Mouse (Mus musculus): ENCODE measurements at regions not wholly inside any gene's neighbourhood (a gene's known extent, or its start where the extent isn't known, plus 50 kb on each side); places are given as distances from the start of the nearest gene placed in this dataset.
A peak's percentile ranks its signal among the peaks of the same experiment; 100 is the strongest.

- Histone ChIP-seq H3K4me1 (replicated peaks; ENCODE audit: low read depth, low read length) (no peaks in the 10 kb centered on the region), H3K36me3 (ENCODE audit: insufficient read depth, low read length) (no peaks in the 10 kb centered on the region), H3K9me3 (ENCODE audit: low read length) (no peaks in the 10 kb centered on the region), H3K27me3 (ENCODE audit: insufficient read depth, low read length) (no peaks in the 10 kb centered on the region), H3K4me3 (replicated peaks; ENCODE audit: low read length) (no peak overlapping the region)
- TF ChIP-seq NANOG (IDR thresholded peaks at IDR 0.05; ENCODE audit: borderline replicate concordance, low read length): no peak
- no peak for TF ChIP-seq POU5F1 (IDR thresholded peaks at IDR 0.05; ENCODE audit: borderline replicate concordance, low read length)
- TF ChIP-seq CTCF (conservative IDR thresholded peaks at IDR 0.05; ENCODE audit: low read length): no peak
Observed at GRCm38 (mm10) chr11:63679491-63679890, 242.6 kb downstream of the Hs3st3b1 start.

GRCm38 (mm10) chr11:63684228-63684980, 237.7 kb downstream of the Hs3st3b1 start:
- no peaks in the 10 kb centered on the region for H3K9me3 ChIP-seq (ENCODE audit: low read length)
- no peaks in the 10 kb centered on the region for H3K36me3 ChIP-seq (ENCODE audit: insufficient read depth, low read length)
- H3K27me3 ChIP-seq (ENCODE audit: insufficient read depth, low read length): 0 out of 2 replicates have a peak, but pooled peaks cover 3% of the 10 kb centered on the region
- TF ChIP-seq NANOG (IDR thresholded peaks at IDR 0.05; ENCODE audit: borderline replicate concordance, low read length) (no peak), POU5F1 (IDR thresholded peaks at IDR 0.05; ENCODE audit: borderline replicate concordance, low read length) (no peak), CTCF (conservative IDR thresholded peaks at IDR 0.05; ENCODE audit: low read length) (no peak)
- no peaks in the 10 kb centered on the region for H3K4me1 ChIP-seq (replicated peaks; ENCODE audit: low read depth, low read length)
- H3K4me3 ChIP-seq (replicated peaks; ENCODE audit: low read length): no peak overlapping the region

GRCm38 (mm10) chr11:63691041-63691440, 231.0 kb downstream of the Hs3st3b1 start:
- Histone ChIP-seq H3K36me3 (ENCODE audit: insufficient read depth, low read length) (no peaks in the 10 kb centered on the region), H3K9me3 (ENCODE audit: low read length) (no peaks in the 10 kb centered on the region), H3K4me1 (replicated peaks; ENCODE audit: low read depth, low read length) (no peaks in the 10 kb centered on the region), H3K27me3 (ENCODE audit: insufficient read depth, low read length) (0 out of 2 replicates have a peak, but pooled peaks cover 5% of the 10 kb centered on the region), H3K4me3 (replicated peaks; ENCODE audit: low read length) (no peak overlapping the region)
- TF ChIP-seq NANOG (IDR thresholded peaks at IDR 0.05; ENCODE audit: borderline replicate concordance, low read length) (no peak), CTCF (conservative IDR thresholded peaks at IDR 0.05; ENCODE audit: low read length) (peak; percentile 70), POU5F1 (IDR thresholded peaks at IDR 0.05; ENCODE audit: borderline replicate concordance, low read length) (no peak)

GRCm38 (mm10) chr11:63704995-63705580, 217.0 kb downstream of the Hs3st3b1 start:
- H3K27me3 ChIP-seq (ENCODE audit: insufficient read depth, low read length): no peaks in the 10 kb centered on the region
- H3K4me1 ChIP-seq (replicated peaks; ENCODE audit: low read depth, low read length): no peaks in the 10 kb centered on the region
- H3K9me3 ChIP-seq (ENCODE audit: low read length): no peaks in the 10 kb centered on the region
- no peak for TF ChIP-seq POU5F1 (IDR thresholded peaks at IDR 0.05; ENCODE audit: borderline replicate concordance, low read length)
- no peak for TF ChIP-seq NANOG (IDR thresholded peaks at IDR 0.05; ENCODE audit: borderline replicate concordance, low read length)
- no peak for TF ChIP-seq CTCF (conservative IDR thresholded peaks at IDR 0.05; ENCODE audit: low read length)
- no peaks in the 10 kb centered on the region for H3K36me3 ChIP-seq (ENCODE audit: insufficient read depth, low read length)
- no peak overlapping the region for H3K4me3 ChIP-seq (replicated peaks; ENCODE audit: low read length)

- Histone ChIP-seq H3K4me1 (replicated peaks; ENCODE audit: low read depth, low read length) (no peaks in the 10 kb centered on the region), H3K27me3 (ENCODE audit: insufficient read depth, low read length) (no peaks in the 10 kb centered on the region), H3K36me3 (ENCODE audit: insufficient read depth, low read length) (no peaks in the 10 kb centered on the region), H3K4me3 (replicated peaks; ENCODE audit: low read length) (no peak overlapping the region), H3K9me3 (ENCODE audit: low read length) (no peaks in the 10 kb centered on the region)
- TF ChIP-seq CTCF (conservative IDR thresholded peaks at IDR 0.05; ENCODE audit: low read length) (no peak), NANOG (IDR thresholded peaks at IDR 0.05; ENCODE audit: borderline replicate concordance, low read length) (no peak), POU5F1 (IDR thresholded peaks at IDR 0.05; ENCODE audit: borderline replicate concordance, low read length) (no peak)
Observed at GRCm38 (mm10) chr11:63706057-63706456, 216.0 kb downstream of the Hs3st3b1 start.

GRCm38 (mm10) chr11:63707093-63707492, 215.0 kb downstream of the Hs3st3b1 start:
- Histone ChIP-seq H3K9me3 (ENCODE audit: low read length) (no peaks in the 10 kb centered on the region), H3K4me3 (replicated peaks; ENCODE audit: low read length) (no peak overlapping the region), H3K4me1 (replicated peaks; ENCODE audit: low read depth, low read length) (no peaks in the 10 kb centered on the region), H3K36me3 (ENCODE audit: insufficient read depth, low read length) (no peaks in the 10 kb centered on the region), H3K27me3 (ENCODE audit: insufficient read depth, low read length) (no peaks in the 10 kb centered on the region)
- TF ChIP-seq NANOG (IDR thresholded peaks at IDR 0.05; ENCODE audit: borderline replicate concordance, low read length) (no peak), CTCF (conservative IDR thresholded peaks at IDR 0.05; ENCODE audit: low read length) (no peak), POU5F1 (IDR thresholded peaks at IDR 0.05; ENCODE audit: borderline replicate concordance, low read length) (no peak)

GRCm38 (mm10) chr11:63708412-63708811, 213.7 kb downstream of the Hs3st3b1 start:
- H3K36me3 ChIP-seq (ENCODE audit: insufficient read depth, low read length): no peaks in the 10 kb centered on the region
- no peaks in the 10 kb centered on the region for H3K9me3 ChIP-seq (ENCODE audit: low read length)
- no peaks in the 10 kb centered on the region for H3K4me1 ChIP-seq (replicated peaks; ENCODE audit: low read depth, low read length)
- TF ChIP-seq NANOG (IDR thresholded peaks at IDR 0.05; ENCODE audit: borderline replicate concordance, low read length) (no peak), POU5F1 (IDR thresholded peaks at IDR 0.05; ENCODE audit: borderline replicate concordance, low read length) (no peak)
- H3K27me3 ChIP-seq (ENCODE audit: insufficient read depth, low read length): no peaks in the 10 kb centered on the region
- H3K4me3 ChIP-seq (replicated peaks; ENCODE audit: low read length): no peak overlapping the region

- TF ChIP-seq CTCF (conservative IDR thresholded peaks at IDR 0.05; ENCODE audit: low read length) (no peak), NANOG (IDR thresholded peaks at IDR 0.05; ENCODE audit: borderline replicate concordance, low read length) (no peak), POU5F1 (IDR thresholded peaks at IDR 0.05; ENCODE audit: borderline replicate concordance, low read length) (no peak)
- Histone ChIP-seq H3K4me1 (replicated peaks; ENCODE audit: low read depth, low read length) (no peaks in the 10 kb centered on the region), H3K36me3 (ENCODE audit: insufficient read depth, low read length) (no peaks in the 10 kb centered on the region)
Observed at GRCm38 (mm10) chr11:63712053-63712864, 209.8 kb downstream of the Hs3st3b1 start.

More at GRCm38 (mm10) chr11:63712053-63712864, 209.8 kb downstream of the Hs3st3b1 start:
- Histone ChIP-seq H3K4me3 (replicated peaks; ENCODE audit: low read length) (no peak overlapping the region), H3K27me3 (ENCODE audit: insufficient read depth, low read length) (no peaks in the 10 kb centered on the region), H3K9me3 (ENCODE audit: low read length) (no peaks in the 10 kb centered on the region)

All from E14TG2a.4 (cell line).